8 mouse cellular contexts compared by ENCODE assay signal in the genomic region with DNA sequence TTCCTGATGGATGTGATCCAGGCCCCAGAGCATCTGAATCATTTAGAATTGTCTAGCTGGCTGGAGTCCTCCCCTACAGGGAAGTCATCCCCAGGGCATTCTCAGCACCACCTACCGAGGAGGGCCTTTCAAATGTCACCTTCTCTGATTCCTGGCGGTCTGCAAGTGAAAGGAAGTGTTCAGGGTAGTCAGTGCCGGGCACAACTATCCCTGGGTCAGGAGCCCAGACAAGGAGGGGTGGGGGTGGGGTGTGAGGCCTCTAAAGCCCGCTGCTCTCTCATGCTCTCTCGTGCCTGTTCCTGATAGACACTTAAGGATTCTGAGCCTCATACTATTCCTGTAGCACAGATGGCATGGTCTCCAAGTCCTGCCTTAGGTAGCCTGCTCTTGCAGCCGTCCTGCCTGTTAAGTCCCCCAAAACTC. TPM values are rescaled to one million over a fixed set of nuclear protein-coding genes. Genes with fewer than 3 reads are reported as not detected.
DNase-seq lines count a peak whose midpoint lies in the region; ATAC-seq lines count a peak whose summit lies in the region.

No protein-coding gene starts in this region.

- no peak overlapping the region for H3K4me3 ChIP-seq in brown adipose tissue, adult 24 weeks (ENCODE audit: insufficient read depth, low read depth, low read length)
- H3K4me3 ChIP-seq in heart, embryonic 12.5 days, result peak overlapping the region; percentile 25; the same call in 1 of the 2 replicates
- H3K4me3 ChIP-seq in kidney, embryonic 16.5 days (ENCODE audit: low read length), result no peak overlapping the region
- no peak overlapping the region for H3K4me3 ChIP-seq in neural tube, embryonic 15.5 days (replicated peaks)

- H3K9ac ChIP-seq in heart, embryonic 12.5 days, result peak overlapping the region; percentile 68
- H3K9ac ChIP-seq in kidney, embryonic 16.5 days (replicated peaks; ENCODE audit: low read length), result no peak overlapping the region
- H3K9ac ChIP-seq in neural tube, embryonic 15.5 days (replicated peaks), result no peak overlapping the region

- peak overlapping the region; percentile 79 for H3K27ac ChIP-seq in brown adipose tissue, adult 24 weeks (replicated peaks; ENCODE audit: low read depth, low read length)
- H3K27ac ChIP-seq in heart, embryonic 12.5 days (ENCODE audit: poor library complexity, severe bottlenecking), result peak overlapping the region; percentile 87
- no peak overlapping the region for H3K27ac ChIP-seq in kidney, embryonic 16.5 days (ENCODE audit: low read length)
- peak overlapping the region; percentile 71 for H3K27ac ChIP-seq in neural tube, embryonic 15.5 days (replicated peaks)

- no peaks in the 10 kb centered on the region for H3K9me3 ChIP-seq in heart, embryonic 12.5 days (replicated peaks)
- H3K9me3 ChIP-seq in kidney, embryonic 16.5 days (ENCODE audit: low read length), result no peaks in the 10 kb centered on the region
- H3K9me3 ChIP-seq in neural tube, embryonic 15.5 days (replicated peaks), result no peaks in the 10 kb centered on the region

- peaks cover 22% of the 10 kb centered on the region for H3K36me3 ChIP-seq in heart, embryonic 12.5 days
- peaks cover 18% of the 10 kb centered on the region for H3K36me3 ChIP-seq in kidney, embryonic 16.5 days (ENCODE audit: insufficient read depth, low read length)
- H3K36me3 ChIP-seq in neural tube, embryonic 15.5 days, result no peaks in the 10 kb centered on the region

- 11% methylated on average over 6 of the region's 6 CpGs for WGBS in heart, embryonic 12.5 days
- 33% methylated on average over 6 of the region's 6 CpGs for whole genome bisulfite sequencing in kidney, embryonic 16.5 days
- WGBS in neural tube, embryonic 15.5 days, result 20% methylated on average over 6 of the region's 6 CpGs

- no peak for DNase-seq in cerebellum, postnatal 25 days
- no peak for DNase-seq in left cerebral cortex, adult 8-10 months (ENCODE audit: low spot score in 2 of 2)
- no peak for DNase-seq in frontal cortex, postnatal 25 days (ENCODE audit: low spot score in 2 of 2)

- H3K27me3 ChIP-seq in heart, embryonic 12.5 days (replicated peaks), result no peaks in the 10 kb centered on the region
- no peaks in the 10 kb centered on the region for H3K27me3 ChIP-seq in kidney, embryonic 16.5 days (ENCODE audit: insufficient read depth, low read length)
- 0 out of 2 replicates have a peak, but pooled peaks cover 7% of the 10 kb centered on the region for H3K27me3 ChIP-seq in neural tube, embryonic 15.5 days (replicated peaks)

- H3K4me1 ChIP-seq in brown adipose tissue, adult 24 weeks (ENCODE audit: control insufficient read depth, insufficient read depth, insufficient read length, low read length), result peaks cover 14% of the 10 kb centered on the region
- H3K4me1 ChIP-seq in heart, embryonic 12.5 days (replicated peaks), result peaks cover 41% of the 10 kb centered on the region
- peaks cover 14% of the 10 kb centered on the region for H3K4me1 ChIP-seq in kidney, embryonic 16.5 days (ENCODE audit: insufficient read depth, low read length)
- H3K4me1 ChIP-seq in neural tube, embryonic 15.5 days, result peaks cover 22% of the 10 kb centered on the region

- H3K4me2 ChIP-seq in heart, embryonic 12.5 days, result peak overlapping the region; percentile 63
- H3K4me2 ChIP-seq in kidney, embryonic 16.5 days (replicated peaks; ENCODE audit: low read depth, low read length), result no peak overlapping the region
- H3K4me2 ChIP-seq in neural tube, embryonic 15.5 days, result peak overlapping the region; percentile 63; the same call in 1 of the 2 replicates

- ATAC-seq in cerebellum, adult (ENCODE audit: insufficient number of reproducible peaks, low FRiP score, low TSS enrichment), result 0 out of 2 replicates have a peak, but pooled peaks have one; percentile 8
- ATAC-seq in heart, embryonic 12.5 days (ENCODE audit: insufficient number of reproducible peaks, low FRiP score), result no peak; the same call in 1 of the 2 replicates
- ATAC-seq in kidney, embryonic 16.5 days (ENCODE audit: low FRiP score, low TSS enrichment), result peak; percentile 24; the same call in 1 of the 2 replicates
- peak; percentile 45; the same call in 1 of the 2 replicates for ATAC-seq in neural tube, embryonic 15.5 days (ENCODE audit: low FRiP score)

RNA-seq across cellular contexts. Expression of a gene that starts 7.2 kb away (rescaled TPM):
- 74.0 and 122 TPM in 2 replicates for polyA plus RNA-seq in brown adipose tissue, adult 24 weeks (2012; ENCODE audit: insufficient read depth, insufficient read length, missing spikeins)
- polyA plus RNA-seq in heart, embryonic 12.5 days (2016; fragmentation: Nextera tagmentation; extraction: Ambion mirVana), result 22.4 and 23.8 TPM in 2 replicates
- 16.8 and 18.5 TPM in 2 replicates for polyA plus RNA-seq in kidney, embryonic 16.5 days (2015; fragmentation: Nextera tagmentation; extraction: Ambion mirVana)
- 5.3 and 8.5 TPM in 2 replicates for polyA plus RNA-seq in neural tube, embryonic 15.5 days (2015; fragmentation: Nextera tagmentation; extraction: Ambion mirVana)
- 100 to 1,000 TPM in 3 of 4 experiments, 10 to 100 TPM in 1; 92.2 to 130 (median 111) TPM for total RNA-seq in left cerebral cortex, adult 8-10 months (2022)
